Mouse (Mus musculus) testis, adult 2 months (tissue): ENCODE measurements around the gene Gfpt1.

ENCODE experiments used
- CTCF ChIP-seq: fragments of 200-500 bp; IDR thresholded peaks from 2 replicates; pipeline ENCODE4 v1.5.1; 2012; ENCODE audit warnings: low read depth, mild to moderate bottlenecking, inconsistent platforms, low read length, moderate library complexity; ENCODE audit not compliant: control insufficient read depth, insufficient read depth, insufficient replicate concordance
- POLR2A ChIP-seq: fragments of 200-500 bp; IDR thresholded peaks from 2 replicates; pipeline ENCODE4 v1.6.1; 2012; ENCODE audit warnings: low read depth, mild to moderate bottlenecking, inconsistent platforms, low read length, moderate library complexity; ENCODE audit not compliant: control insufficient read depth

DNA sequence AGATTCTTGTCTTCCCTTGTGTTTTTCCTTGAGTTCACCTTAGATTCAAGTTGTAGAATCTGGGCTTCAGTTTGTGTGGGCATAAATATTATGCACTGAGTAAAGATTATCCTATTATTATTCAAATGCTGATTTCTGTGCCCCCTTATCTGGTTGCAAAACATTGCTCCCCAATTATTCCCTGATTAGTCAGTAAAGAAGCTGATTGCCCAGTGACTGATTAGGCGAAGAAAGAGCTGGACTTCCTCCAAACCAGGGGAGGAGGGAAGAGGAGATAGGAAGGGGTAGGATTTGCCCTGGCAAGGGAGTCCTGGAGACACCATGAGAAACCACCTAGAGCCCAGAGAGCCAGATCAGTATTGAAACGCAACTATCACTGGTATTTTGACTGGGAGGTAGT lies 38.5 kb upstream of the Gfpt1 start:
- TF ChIP-seq CTCF (no peak), POLR2A (no peak)
